Mouse (Mus musculus): ENCODE results near the gene Acox1.

DNA sequence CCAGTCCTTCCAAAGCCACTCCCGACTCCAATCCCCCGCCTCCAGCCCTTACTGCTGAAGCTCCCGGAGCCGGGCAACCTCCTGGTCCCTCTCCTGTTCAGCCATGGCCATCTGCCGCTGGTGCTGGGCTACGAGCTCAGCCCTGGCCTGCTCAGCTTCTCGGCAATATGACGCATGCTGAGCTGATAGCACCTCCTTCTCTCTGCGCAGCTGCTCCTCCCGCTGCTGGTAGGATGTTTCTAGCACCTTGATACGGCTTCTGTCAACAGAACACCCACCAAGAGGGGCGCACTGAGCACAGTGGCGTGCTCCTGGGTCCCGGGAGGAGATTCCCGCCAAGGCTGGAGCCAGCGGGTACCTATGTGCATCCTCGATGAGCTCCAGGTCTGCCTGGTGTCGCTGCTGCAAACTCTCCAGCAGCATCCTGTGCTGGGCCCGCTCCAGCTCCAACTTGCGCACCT is 50.1 kb downstream of the Acox1 start:
- TF ChIP-seq CTCF (IDR thresholded peaks at IDR 0.05; ENCODE audit: low read depth) = no peak
- TF ChIP-seq EP300 (IDR thresholded peaks at IDR 0.05; ENCODE audit: low read depth) = no peak

All from liver, postnatal 0 days (tissue).